8 mouse cellular contexts compared by ENCODE assay signal in the genomic region with DNA sequence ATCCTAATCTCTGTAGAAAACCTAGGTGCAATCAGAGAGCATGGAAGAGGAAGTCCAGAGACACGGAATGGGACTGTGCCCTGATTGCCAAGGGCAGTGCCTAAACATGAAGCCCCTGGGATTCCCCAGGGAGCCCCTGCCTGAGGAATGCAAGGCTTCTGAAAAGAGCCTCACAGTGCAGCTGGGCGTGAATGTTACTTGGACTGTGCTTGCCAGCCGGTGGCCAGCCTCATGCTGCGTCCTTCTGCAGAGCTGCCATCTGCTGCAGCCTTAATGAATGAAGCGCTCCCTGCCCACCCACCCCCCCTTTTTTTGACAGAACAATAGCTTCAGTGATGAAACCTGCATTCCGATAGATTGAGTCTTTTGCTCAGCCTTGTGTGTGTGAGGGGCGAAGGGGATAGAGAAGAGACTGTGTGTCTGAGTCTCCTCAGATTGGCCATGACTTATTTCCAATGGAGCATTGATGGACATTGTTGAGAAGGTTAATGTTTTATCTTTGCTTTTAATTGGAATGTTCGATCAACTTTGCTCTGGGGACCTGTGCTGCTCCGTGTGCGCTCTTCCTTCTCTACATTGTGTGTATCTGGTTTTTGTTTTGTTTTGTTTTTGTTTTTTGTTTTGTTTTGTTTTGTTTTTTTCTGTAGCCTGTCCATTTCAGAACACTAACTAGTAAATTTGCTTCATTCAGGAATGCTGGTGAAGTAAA. TPM values are rescaled to one million over a fixed set of nuclear protein-coding genes. Genes with fewer than 3 reads are reported as not detected.
A peak's percentile ranks its signal among the peaks of the same experiment; 100 is the strongest.
DNase-seq lines count a peak whose midpoint lies in the region; ATAC-seq and TF ChIP-seq lines count a peak whose summit lies in the region.

No protein-coding gene starts in this region.

- no peak for TF ChIP-seq CTCF in heart, postnatal 0 days (IDR thresholded peaks at IDR 0.05; ENCODE audit: low read depth)
- no peak for TF ChIP-seq CTCF in gastrocnemius, adult 2 months (IDR thresholded peaks at IDR 0.05)

- peak; percentile 7 for DNase-seq in heart, postnatal 0 days (ENCODE audit: low spot score)
- no peak for DNase-seq in heart, postnatal 25 days (ENCODE audit: low spot score)
- DNase-seq in cerebellum, postnatal 14 days: peak; percentile 74 to 89
- peak; percentile 48 for DNase-seq in limb, embryonic 10.5 days (ENCODE audit: low spot score)
- DNase-seq in T-cell, adult 2 months (ENCODE audit: low spot score): no peak
- no peak for DNase-seq in gastrocnemius, adult 2 months

- WGBS in heart, postnatal 0 days: 20% methylated on average over 10 of the region's 10 CpGs
- 3% methylated on average over 10 of the region's 10 CpGs for WGBS in hindbrain, embryonic 12.5 days
- 20% methylated on average over 10 of the region's 10 CpGs for WGBS in limb, embryonic 10.5 days
- WGBS in stomach, embryonic 15.5 days: 18% methylated on average over 10 of the region's 10 CpGs

- H3K4me3 ChIP-seq in heart, postnatal 0 days (ENCODE audit: low read depth, low read length): no peak overlapping the region
- H3K4me3 ChIP-seq in hindbrain, embryonic 12.5 days: peak overlapping the region; percentile 6
- no peak overlapping the region for H3K4me3 ChIP-seq in limb, embryonic 10.5 days
- no peak overlapping the region for H3K4me3 ChIP-seq in stomach, embryonic 15.5 days (replicated peaks)
- H3K4me3 ChIP-seq in gastrocnemius, adult 2 months: no peak overlapping the region

- H3K4me2 ChIP-seq in heart, postnatal 0 days (ENCODE audit: low read depth, low read length): no peak overlapping the region
- peak overlapping the region; percentile 44 for H3K4me2 ChIP-seq in hindbrain, embryonic 12.5 days (replicated peaks)
- H3K4me2 ChIP-seq in stomach, embryonic 15.5 days: no peak overlapping the region

- ATAC-seq in heart, postnatal 0 days (ENCODE audit: insufficient read depth, low read depth): no peak; the same call in 1 of the 2 replicates
- ATAC-seq in hindbrain, embryonic 12.5 days (ENCODE audit: low FRiP score): peak; percentile 99
- peak; percentile 43; the same call in 1 of the 2 replicates for ATAC-seq in stomach, embryonic 15.5 days (ENCODE audit: insufficient read depth, low FRiP score, low read depth)

- no peaks in the 10 kb centered on the region for H3K36me3 ChIP-seq in heart, postnatal 0 days (replicated peaks; ENCODE audit: control insufficient read depth, insufficient read depth, low read length)
- no peaks in the 10 kb centered on the region for H3K36me3 ChIP-seq in hindbrain, embryonic 12.5 days
- no peaks in the 10 kb centered on the region for H3K36me3 ChIP-seq in limb, embryonic 10.5 days
- H3K36me3 ChIP-seq in stomach, embryonic 15.5 days: no peaks in the 10 kb centered on the region

- no peak for TF ChIP-seq EP300 in heart, postnatal 0 days (IDR thresholded peaks at IDR 0.05; ENCODE audit: low read depth)

- H3K9ac ChIP-seq in heart, postnatal 0 days (replicated peaks; ENCODE audit: low read depth, low read length): no peak overlapping the region
- H3K9ac ChIP-seq in hindbrain, embryonic 12.5 days: no peak overlapping the region; the same call in 1 of the 2 replicates
- no peak overlapping the region for H3K9ac ChIP-seq in stomach, embryonic 15.5 days

- no peaks in the 10 kb centered on the region for H3K4me1 ChIP-seq in heart, postnatal 0 days (ENCODE audit: control insufficient read depth, insufficient read depth)
- H3K4me1 ChIP-seq in hindbrain, embryonic 12.5 days: peaks cover 16% of the 10 kb centered on the region
- peaks cover 5% of the 10 kb centered on the region for H3K4me1 ChIP-seq in limb, embryonic 10.5 days
- H3K4me1 ChIP-seq in stomach, embryonic 15.5 days: 0 out of 2 replicates have a peak, but pooled peaks cover 2% of the 10 kb centered on the region

- H3K27ac ChIP-seq in heart, postnatal 0 days (ENCODE audit: low read depth): no peak overlapping the region
- H3K27ac ChIP-seq in hindbrain, embryonic 12.5 days: peak overlapping the region; percentile 79
- no peak overlapping the region for H3K27ac ChIP-seq in limb, embryonic 10.5 days
- no peak overlapping the region for H3K27ac ChIP-seq in stomach, embryonic 15.5 days
- H3K27ac ChIP-seq in gastrocnemius, adult 2 months: no peak overlapping the region

- no peaks in the 10 kb centered on the region for H3K9me3 ChIP-seq in heart, postnatal 0 days (replicated peaks; ENCODE audit: control insufficient read depth, low read length)
- H3K9me3 ChIP-seq in hindbrain, embryonic 12.5 days (replicated peaks): no peaks in the 10 kb centered on the region
- no peaks in the 10 kb centered on the region for H3K9me3 ChIP-seq in limb, embryonic 10.5 days (replicated peaks)
- H3K9me3 ChIP-seq in stomach, embryonic 15.5 days: no peaks in the 10 kb centered on the region

- intact Hi-C loops in heart, postnatal 25 days (cut with DNase I): no loop called here
- intact Hi-C loops in gastrocnemius, adult 2 months (cut with DNase I): no loop called here

- H3K27me3 ChIP-seq in heart, postnatal 0 days (ENCODE audit: control insufficient read depth, insufficient read depth, low read length): no peaks in the 10 kb centered on the region
- H3K27me3 ChIP-seq in hindbrain, embryonic 12.5 days: no peaks in the 10 kb centered on the region
- H3K27me3 ChIP-seq in limb, embryonic 10.5 days (ENCODE audit: low read depth, poor library complexity, severe bottlenecking): no peaks in the 10 kb centered on the region
- no peaks in the 10 kb centered on the region for H3K27me3 ChIP-seq in stomach, embryonic 15.5 days (replicated peaks)

RNA-seq across cellular contexts. Expression of a gene that starts 52.5 kb away (rescaled TPM):
- total RNA-seq in heart, postnatal 0 days (2014; rRNA removed; ENCODE audit: low replicate concordance): 1.7 and 3.1 TPM in 2 replicates
- 0.48 and 0.57 TPM in 2 replicates for polyA plus RNA-seq in heart, postnatal 0 days (2015; fragmentation: Nextera tagmentation; extraction: Ambion mirVana)
- under 1 TPM; 0.67 to 0.81 TPM for total RNA-seq in heart, postnatal 25 days (2021)
- 22.1 and 23.2 TPM in 2 replicates for polyA plus RNA-seq in hindbrain, embryonic 12.5 days (2016; fragmentation: Nextera tagmentation; extraction: Ambion mirVana)
- polyA plus RNA-seq in limb, embryonic 10.5 days (2016; fragmentation: Nextera tagmentation; extraction: Ambion mirVana): 0.88 and 1.7 TPM in 2 replicates
- 3.3 and 3.6 TPM in 2 replicates for polyA plus RNA-seq in stomach, embryonic 15.5 days (2015; fragmentation: Nextera tagmentation; extraction: Ambion mirVana)
- total RNA-seq in gastrocnemius, adult 2 months (2021): under 1 TPM; 0.31 to 0.50 TPM

Comparison
In these comparisons a context has a peak if more than half of its experiments do, and no peak if none do; other contexts are left out.
1. DNase-seq: peak in heart, postnatal 0 days (single experiment), cerebellum, postnatal 14 days (2 of 2) and limb, embryonic 10.5 days (single experiment); none in heart, postnatal 25 days (single experiment), T-cell, adult 2 months (single experiment) and gastrocnemius, adult 2 months (single experiment).